Mouse (Mus musculus): ENCODE data around the gene Wdr93.

DNA sequence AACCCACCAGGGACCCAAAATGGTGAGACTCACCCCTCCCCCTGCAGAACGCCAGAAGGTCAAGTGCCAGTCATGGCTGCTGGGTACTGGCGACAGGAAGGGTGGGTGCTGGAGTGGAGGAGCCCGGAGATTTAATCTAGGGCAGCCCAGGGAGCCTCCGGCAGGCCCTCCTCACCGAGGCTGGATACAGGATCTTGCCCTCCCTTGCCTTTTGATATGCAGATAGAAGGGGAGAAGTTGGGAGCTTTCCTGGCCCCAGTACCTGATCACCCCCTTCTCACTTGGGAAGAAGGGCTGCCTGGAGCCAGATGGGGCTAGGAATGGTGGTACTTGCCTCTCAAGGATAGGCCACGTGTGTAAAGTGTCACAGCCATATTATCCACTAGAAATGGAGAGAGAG lies 75.4 kb downstream of the Wdr93 start:
- no peak for TF ChIP-seq CTCF (IDR thresholded peaks at IDR 0.05; ENCODE audit: control insufficient read depth, insufficient read depth, insufficient read length)
- no peak for TF ChIP-seq MYOD1 (IDR thresholded peaks at IDR 0.05; ENCODE audit: control insufficient read depth, insufficient read length, low read depth)
- no peak for TF ChIP-seq USF1 (IDR thresholded peaks at IDR 0.05; ENCODE audit: low read depth)
- TF ChIP-seq CEBPB (IDR thresholded peaks at IDR 0.05; ENCODE audit: low read depth) = no peak
- TF ChIP-seq MAX (IDR thresholded peaks at IDR 0.05) = no peak
- no peak for TF ChIP-seq MYOG (IDR thresholded peaks at IDR 0.05; ENCODE audit: control insufficient read depth, extremely low read depth, insufficient read length)
